Mouse (Mus musculus) MEL (cell line): ENCODE results near the gene Slc16a14.

ENCODE experiments used
- CTCF ChIP-seq, 3 experiments: IDR thresholded peaks in 2 of 3; conservative IDR thresholded peaks in 1 of 3; 2 replicates each; pipeline ENCODE4 v1.5.1; 2011 to 2012; ENCODE audit warnings: low read length in 3 of 3, low read depth in 2 of 3, mild to moderate bottlenecking in 2 of 3, improper control_type of control experiment in 1 of 3, inconsistent platforms in 1 of 3, mixed read lengths in 1 of 3, moderate library complexity in 1 of 3; ENCODE audit not compliant: control insufficient read depth in 1 of 3, insufficient read depth in 1 of 3, poor library complexity in 1 of 3, severe bottlenecking in 1 of 3
- MAX ChIP-seq: IDR thresholded peaks from 2 replicates; pipeline ENCODE4 v1.6.1; 2011; ENCODE audit warnings: low read length, improper control_type of control experiment
- NRF1 ChIP-seq: IDR thresholded peaks from 2 replicates; pipeline ENCODE4 v1.6.1; 2014; ENCODE audit warnings: low read depth, mild to moderate bottlenecking, inconsistent platforms, low read length, improper control_type of control experiment, moderate library complexity; ENCODE audit not compliant: poor library complexity, insufficient read depth, severe bottlenecking
- ZKSCAN1 ChIP-seq: IDR thresholded peaks from 2 replicates; pipeline ENCODE4 v1.6.1; 2012; ENCODE audit warnings: low read depth, mild to moderate bottlenecking, inconsistent platforms, low read length, improper control_type of control experiment, moderate library complexity

DNA sequence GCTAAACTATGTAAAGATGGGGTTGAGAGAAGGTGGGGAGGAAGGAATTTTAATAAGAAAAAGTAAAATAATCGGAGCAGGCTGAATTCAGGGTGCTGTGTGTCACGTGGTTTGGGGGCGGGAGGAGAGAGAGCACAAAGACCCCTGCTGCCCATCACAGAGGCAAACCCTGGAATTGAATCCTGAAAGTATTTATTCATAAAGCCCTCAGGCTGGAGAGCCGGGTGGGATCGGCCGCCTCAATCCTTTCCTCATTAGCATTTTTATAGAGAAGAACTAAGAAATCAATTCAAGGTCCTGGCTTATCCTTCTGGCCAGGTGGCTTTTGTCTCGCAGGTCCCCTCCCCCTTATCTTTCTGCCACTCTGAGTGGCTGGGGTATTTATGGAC, 44.9 kb downstream of the Slc16a14 start:
- no peak for TF ChIP-seq CTCF (IDR thresholded peaks at IDR 0.05 in 2 of 3, conservative IDR thresholded peaks at IDR 0.05 in 1 of 3; ENCODE audit: control insufficient read depth in 1 of 3, insufficient read depth in 1 of 3, low read depth in 2 of 3, low read length in 3 of 3, poor library complexity in 1 of 3, severe bottlenecking in 1 of 3)
- TF ChIP-seq NRF1: no peak
- TF ChIP-seq ZKSCAN1: no peak
- no peak for TF ChIP-seq MAX
